8 mouse cellular contexts compared by ENCODE assay signal in genomic region chr3:90412312-90413010, GRCm38 (mm10). TPM values are rescaled to one million over a fixed set of nuclear protein-coding genes. Genes with fewer than 3 reads are reported as not detected.
DNase-seq lines count a peak whose midpoint lies in the region; TF ChIP-seq lines count a peak whose summit lies in the region.

No protein-coding gene starts in this region.

- no peaks in the 10 kb centered on the region for H3K27me3 ChIP-seq in ES-Bruce4 (ENCODE audit: control insufficient read depth, insufficient read depth, low read length, poor library complexity, severe bottlenecking)
- H3K27me3 ChIP-seq in heart, embryonic 10.5 days (ENCODE audit: insufficient read depth, poor library complexity, severe bottlenecking), result no peaks in the 10 kb centered on the region

- no peak overlapping the region for H3K27ac ChIP-seq in ES-Bruce4 (ENCODE audit: insufficient read depth, low read length)
- H3K27ac ChIP-seq in heart, embryonic 10.5 days, result no peak overlapping the region

- DNase-seq in adrenal gland, adult 8-10 months, result peak; percentile 75
- DNase-seq in embryo, embryonic 11 days, result peak; percentile 66
- DNase-seq in heart, embryonic 10.5 days (ENCODE audit: low spot score), result peak; percentile 81
- DNase-seq in kidney, postnatal 14 days, result peak; percentile 82
- peak; percentile 85 for DNase-seq in lung, postnatal 14 days
- DNase-seq in right cerebral cortex, postnatal 10 days (ENCODE audit: low spot score in 2 of 2), result peak; percentile 59 to 76
- peak; percentile 65 to 74 for DNase-seq in urinary bladder, postnatal 36 days (ENCODE audit: low spot score in 2 of 2)

- peak; percentile 87 for TF ChIP-seq CTCF in ES-Bruce4 (IDR thresholded peaks at IDR 0.05; ENCODE audit: low read depth, low read length)

- TF ChIP-seq POLR2A in ES-Bruce4 (IDR thresholded peaks at IDR 0.05; ENCODE audit: insufficient read depth, low read length), result no peak

- H3K4me3 ChIP-seq in ES-Bruce4 (ENCODE audit: low read depth, low read length), result no peak overlapping the region
- no peak overlapping the region for H3K4me3 ChIP-seq in heart, embryonic 10.5 days

- no peaks in the 10 kb centered on the region for H3K4me1 ChIP-seq in ES-Bruce4 (ENCODE audit: control insufficient read depth, insufficient read depth, low read length)
- peaks cover 6% of the 10 kb centered on the region; the same call in 1 of the 2 replicates for H3K4me1 ChIP-seq in heart, embryonic 10.5 days

- no peaks in the 10 kb centered on the region for H3K9me3 ChIP-seq in ES-Bruce4 (replicated peaks; ENCODE audit: control insufficient read depth, insufficient read depth, low read length, poor library complexity, severe bottlenecking)
- H3K9me3 ChIP-seq in heart, embryonic 10.5 days, result no peaks in the 10 kb centered on the region

- peaks cover 61% of the 10 kb centered on the region for H3K36me3 ChIP-seq in ES-Bruce4 (ENCODE audit: control insufficient read depth, insufficient read depth, low read length, poor library complexity, severe bottlenecking)
- peaks cover 94% of the 10 kb centered on the region for H3K36me3 ChIP-seq in heart, embryonic 10.5 days

- WGBS in heart, embryonic 10.5 days, result 43% methylated on average over 5 of the region's 5 CpGs

- H3K9ac ChIP-seq in ES-Bruce4 (ENCODE audit: low read depth, poor library complexity, severe bottlenecking), result no peak overlapping the region

- TF ChIP-seq EP300 in ES-Bruce4 (IDR thresholded peaks at IDR 0.05; ENCODE audit: insufficient read depth, low read depth, low read length), result no peak

RNA-seq across cellular contexts. Expression of gene Ints3, which starts 21.0 kb away (rescaled TPM):
- 68.6 and 71.0 TPM in 2 replicates for polyA plus RNA-seq in ES-Bruce4 (2011; ENCODE audit: insufficient read depth, insufficient read length, low read depth, missing spikeins)
- total RNA-seq in adrenal gland, adult 8-10 months (2022), result 100 to 1,000 TPM; 107 to 119 (median 110) TPM
- polyA plus RNA-seq in heart, embryonic 10.5 days (2016; fragmentation: Nextera tagmentation; extraction: Ambion mirVana), result 31.0 and 36.7 TPM in 2 replicates

RNA-seq across cellular contexts. Expression of gene Slc27a3, which starts 22.7 kb away (rescaled TPM):
- polyA plus RNA-seq in ES-Bruce4 (2011; ENCODE audit: insufficient read depth, insufficient read length, low read depth, missing spikeins), result 11.0 and 12.5 TPM in 2 replicates
- total RNA-seq in adrenal gland, adult 8-10 months (2022), result 100 to 1,000 TPM; 132 to 297 (median 196) TPM
- 12.6 and 19.9 TPM in 2 replicates for polyA plus RNA-seq in heart, embryonic 10.5 days (2016; fragmentation: Nextera tagmentation; extraction: Ambion mirVana)

RNA-seq across cellular contexts. Expression of gene Npr1, which starts 53.2 kb away (rescaled TPM):
- 10.8 and 13.6 TPM in 2 replicates for polyA plus RNA-seq in ES-Bruce4 (2011; ENCODE audit: insufficient read depth, insufficient read length, low read depth, missing spikeins)
- 100 to 1,000 TPM; 316 to 460 (median 368) TPM for total RNA-seq in adrenal gland, adult 8-10 months (2022)
- 7.1 and 8.7 TPM in 2 replicates for polyA plus RNA-seq in heart, embryonic 10.5 days (2016; fragmentation: Nextera tagmentation; extraction: Ambion mirVana)
